ENCODE assay signal across 7 mouse cellular contexts in the genomic region with DNA sequence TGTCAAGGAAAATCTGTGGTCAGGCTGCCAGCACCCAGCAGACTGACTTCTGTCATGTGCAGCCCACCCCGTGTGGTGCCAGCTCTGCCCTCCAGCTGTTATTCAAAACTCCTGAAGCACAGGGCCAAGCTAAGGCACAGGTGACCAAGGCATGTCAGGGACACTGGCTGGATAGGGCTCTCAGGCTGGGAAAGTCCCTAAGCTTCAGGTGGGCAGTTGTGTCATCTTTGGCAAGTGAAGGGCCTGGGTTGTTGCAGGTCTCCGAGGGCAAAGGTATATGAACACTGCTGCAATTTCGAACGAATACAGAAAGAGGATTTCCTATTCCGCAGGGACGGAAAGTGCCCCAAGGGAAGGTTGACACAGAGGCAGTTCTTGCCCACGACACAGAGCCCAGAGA. TPM values are rescaled to one million over a fixed set of nuclear protein-coding genes. Genes with fewer than 3 reads are reported as not detected.
DNase-seq lines count a peak whose midpoint lies in the region; ATAC-seq and TF ChIP-seq lines count a peak whose summit lies in the region.

No protein-coding gene starts in this region.

- peak overlapping the region; percentile 67 for H3K4me3 ChIP-seq in lung, adult 2 months (replicated peaks; ENCODE audit: extremely low read depth, low read depth, low read length)
- H3K4me3 ChIP-seq in embryonic facial prominence, embryonic 10.5 days = peak overlapping the region; percentile 78
- peak overlapping the region; percentile 66 for H3K4me3 ChIP-seq in hindbrain, embryonic 11.5 days (ENCODE audit: low read depth, low read length)
- peak overlapping the region; percentile 74 for H3K4me3 ChIP-seq in midbrain, embryonic 14.5 days (replicated peaks; ENCODE audit: low read depth, low read length)

- no peak for DNase-seq in lung, adult 2 months
- DNase-seq in lung, postnatal 25 days (ENCODE audit: low spot score) = no peak
- no peak for DNase-seq in embryonic facial prominence, embryonic 10.5 days (ENCODE audit: low spot score)
- DNase-seq in hindbrain, embryonic 11.5 days (ENCODE audit: low spot score) = no peak
- DNase-seq in midbrain, embryonic 14.5 days = no peak
- DNase-seq in left cerebral cortex, postnatal 10 days (ENCODE audit: extremely low spot score in 1 of 2, low spot score in 2 of 2) = no peak
- DNase-seq in urinary bladder, postnatal 10 days (ENCODE audit: low spot score) = no peak

- no peaks in the 10 kb centered on the region for H3K9me3 ChIP-seq in embryonic facial prominence, embryonic 10.5 days
- no peaks in the 10 kb centered on the region for H3K9me3 ChIP-seq in hindbrain, embryonic 11.5 days (ENCODE audit: control insufficient read depth, low read length)
- no peaks in the 10 kb centered on the region for H3K9me3 ChIP-seq in midbrain, embryonic 14.5 days (ENCODE audit: control insufficient read depth, low read length)

- no peak for ATAC-seq in hindbrain, embryonic 11.5 days (ENCODE audit: low FRiP score)
- no peak for ATAC-seq in midbrain, embryonic 14.5 days (ENCODE audit: low FRiP score, low TSS enrichment)

- H3K9ac ChIP-seq in hindbrain, embryonic 11.5 days (ENCODE audit: low read depth, low read length) = peak overlapping the region; percentile 73
- H3K9ac ChIP-seq in midbrain, embryonic 14.5 days (replicated peaks; ENCODE audit: low read length) = peak overlapping the region; percentile 87

- intact Hi-C loops in left cerebral cortex, postnatal 10 days (cut with DNase I) = loop anchor here (5.0 kb wide), 1 partner anchor 33 kb away; no protein-coding TSS in a partner anchor

- H3K4me1 ChIP-seq in lung, adult 2 months (ENCODE audit: control insufficient read depth, insufficient read depth, low read length) = peaks cover 18% of the 10 kb centered on the region
- H3K4me1 ChIP-seq in embryonic facial prominence, embryonic 10.5 days = peaks cover 70% of the 10 kb centered on the region
- peaks cover 26% of the 10 kb centered on the region for H3K4me1 ChIP-seq in hindbrain, embryonic 11.5 days (replicated peaks; ENCODE audit: control insufficient read depth, insufficient read depth, low read length)
- H3K4me1 ChIP-seq in midbrain, embryonic 14.5 days (ENCODE audit: control insufficient read depth, insufficient read depth, low read length) = peaks cover 68% of the 10 kb centered on the region

- peak overlapping the region; percentile 91 for H3K4me2 ChIP-seq in hindbrain, embryonic 11.5 days (replicated peaks; ENCODE audit: low read depth, low read length)
- peak overlapping the region; percentile 94 for H3K4me2 ChIP-seq in midbrain, embryonic 14.5 days (ENCODE audit: low read length)

- WGBS in lung, adult 2 months = 6% methylated on average over 7 of the region's 7 CpGs
- 14% methylated on average over 7 of the region's 7 CpGs for WGBS in embryonic facial prominence, embryonic 10.5 days
- WGBS in hindbrain, embryonic 11.5 days = 14% methylated on average over 7 of the region's 7 CpGs
- WGBS in midbrain, embryonic 14.5 days = 11% methylated on average over 7 of the region's 7 CpGs

- no peak for TF ChIP-seq CTCF in lung, adult 2 months (IDR thresholded peaks at IDR 0.05; ENCODE audit: insufficient read depth, low read length)

- H3K36me3 ChIP-seq in embryonic facial prominence, embryonic 10.5 days (replicated peaks) = no peaks in the 10 kb centered on the region; the same call in 1 of the 2 replicates
- H3K36me3 ChIP-seq in hindbrain, embryonic 11.5 days (ENCODE audit: control insufficient read depth, insufficient read depth, low read length) = no peaks in the 10 kb centered on the region
- no peaks in the 10 kb centered on the region for H3K36me3 ChIP-seq in midbrain, embryonic 14.5 days (ENCODE audit: control insufficient read depth, insufficient read depth, low read length)

- peaks cover 30% of the 10 kb centered on the region for H3K27me3 ChIP-seq in embryonic facial prominence, embryonic 10.5 days (replicated peaks; ENCODE audit: low read depth, poor library complexity, severe bottlenecking)
- H3K27me3 ChIP-seq in hindbrain, embryonic 11.5 days (ENCODE audit: control insufficient read depth, insufficient read depth, low read length) = peaks cover 19% of the 10 kb centered on the region
- peaks cover 15% of the 10 kb centered on the region; the same call in 1 of the 2 replicates for H3K27me3 ChIP-seq in midbrain, embryonic 14.5 days (ENCODE audit: control insufficient read depth, insufficient read depth, low read length)

- TF ChIP-seq POLR2A in lung, adult 2 months (IDR thresholded peaks at IDR 0.05; ENCODE audit: borderline replicate concordance, extremely low read depth, low read depth, low read length) = no peak

- peak overlapping the region; percentile 85 for H3K27ac ChIP-seq in embryonic facial prominence, embryonic 10.5 days (replicated peaks)
- no peak overlapping the region for H3K27ac ChIP-seq in hindbrain, embryonic 11.5 days (ENCODE audit: low read depth, low read length)
- peak overlapping the region; percentile 57 for H3K27ac ChIP-seq in midbrain, embryonic 14.5 days (replicated peaks; ENCODE audit: low read depth, low read length)

RNA-seq across cellular contexts. Expression of a gene that starts 0.5 kb away (rescaled TPM):
- polyA plus RNA-seq in lung, adult 2 months (2012; rRNA removed) = 13.9 and 30.2 TPM in 2 replicates
- 6.0 and 6.1 TPM in 2 replicates for polyA plus RNA-seq in embryonic facial prominence, embryonic 10.5 days (2016; fragmentation: Nextera tagmentation; extraction: Ambion mirVana)
- polyA plus RNA-seq in hindbrain, embryonic 11.5 days (2014; fragmentation: Nextera tagmentation; extraction: Ambion mirVana) = 6.2 and 6.3 TPM in 2 replicates
- 25.9 and 27.0 TPM in 2 replicates for polyA plus RNA-seq in midbrain, embryonic 14.5 days (2014; fragmentation: Nextera tagmentation; extraction: Ambion mirVana)
- 10 to 100 TPM; 70.4 to 74.8 TPM for total RNA-seq in left cerebral cortex, postnatal 10 days (2021)

RNA-seq across cellular contexts. Expression of a gene that starts 4.5 kb away (rescaled TPM):
- 8.2 and 10.4 TPM in 2 replicates for polyA plus RNA-seq in lung, adult 2 months (2012; rRNA removed)
- 5.0 and 7.3 TPM in 2 replicates for polyA plus RNA-seq in embryonic facial prominence, embryonic 10.5 days (2016; fragmentation: Nextera tagmentation; extraction: Ambion mirVana)
- 4.4 and 5.0 TPM in 2 replicates for polyA plus RNA-seq in hindbrain, embryonic 11.5 days (2014; fragmentation: Nextera tagmentation; extraction: Ambion mirVana)
- polyA plus RNA-seq in midbrain, embryonic 14.5 days (2014; fragmentation: Nextera tagmentation; extraction: Ambion mirVana) = 3.1 and 3.4 TPM in 2 replicates
- total RNA-seq in left cerebral cortex, postnatal 10 days (2021) = 10 to 100 TPM; 13.1 to 14.4 TPM

RNA-seq across cellular contexts. Expression of a gene that starts 15.8 kb away (rescaled TPM):
- 7.7 and 12.7 TPM in 2 replicates for polyA plus RNA-seq in lung, adult 2 months (2012; rRNA removed)
- 23.0 and 24.8 TPM in 2 replicates for polyA plus RNA-seq in embryonic facial prominence, embryonic 10.5 days (2016; fragmentation: Nextera tagmentation; extraction: Ambion mirVana)
- polyA plus RNA-seq in hindbrain, embryonic 11.5 days (2014; fragmentation: Nextera tagmentation; extraction: Ambion mirVana) = 16.2 and 17.8 TPM in 2 replicates
- polyA plus RNA-seq in midbrain, embryonic 14.5 days (2014; fragmentation: Nextera tagmentation; extraction: Ambion mirVana) = 8.0 and 9.0 TPM in 2 replicates
- total RNA-seq in left cerebral cortex, postnatal 10 days (2021) = 10 to 100 TPM in 1 of 2 experiments, 1 to 10 TPM in 1; 8.9 to 10.4 TPM

RNA-seq across cellular contexts. Expression of a gene that starts 35.3 kb away (rescaled TPM):
- 880 and 1,077 TPM in 2 replicates for polyA plus RNA-seq in lung, adult 2 months (2012; rRNA removed)
- polyA plus RNA-seq in embryonic facial prominence, embryonic 10.5 days (2016; fragmentation: Nextera tagmentation; extraction: Ambion mirVana) = 422 and 435 TPM in 2 replicates
- polyA plus RNA-seq in hindbrain, embryonic 11.5 days (2014; fragmentation: Nextera tagmentation; extraction: Ambion mirVana) = 499 and 514 TPM in 2 replicates
- polyA plus RNA-seq in midbrain, embryonic 14.5 days (2014; fragmentation: Nextera tagmentation; extraction: Ambion mirVana) = 1,214 and 1,517 TPM in 2 replicates
- 1,000 to 10,000 TPM; 1,322 to 1,387 TPM for total RNA-seq in left cerebral cortex, postnatal 10 days (2021)

RNA-seq across cellular contexts. Expression of a gene that starts 41.3 kb away (rescaled TPM):
- polyA plus RNA-seq in lung, adult 2 months (2012; rRNA removed) = 58.3 and 58.8 TPM in 2 replicates
- polyA plus RNA-seq in embryonic facial prominence, embryonic 10.5 days (2016; fragmentation: Nextera tagmentation; extraction: Ambion mirVana) = 44.6 and 50.0 TPM in 2 replicates
- polyA plus RNA-seq in hindbrain, embryonic 11.5 days (2014; fragmentation: Nextera tagmentation; extraction: Ambion mirVana) = 31.1 and 33.1 TPM in 2 replicates
- 25.8 and 27.6 TPM in 2 replicates for polyA plus RNA-seq in midbrain, embryonic 14.5 days (2014; fragmentation: Nextera tagmentation; extraction: Ambion mirVana)
- total RNA-seq in left cerebral cortex, postnatal 10 days (2021) = 10 to 100 TPM; 33.3 to 36.0 TPM
